Mouse (Mus musculus): ENCODE measurements at regions not wholly inside any gene's neighbourhood (a gene's known extent, or its start where the extent isn't known, plus 50 kb on each side); places are given as distances from the start of the nearest gene placed in this dataset.
"Not testable (repeated sequence)": the region's sequence is repeated elsewhere in the genome, so short reads cannot be mapped to it uniquely, and the experiment has no call there.

DNA sequence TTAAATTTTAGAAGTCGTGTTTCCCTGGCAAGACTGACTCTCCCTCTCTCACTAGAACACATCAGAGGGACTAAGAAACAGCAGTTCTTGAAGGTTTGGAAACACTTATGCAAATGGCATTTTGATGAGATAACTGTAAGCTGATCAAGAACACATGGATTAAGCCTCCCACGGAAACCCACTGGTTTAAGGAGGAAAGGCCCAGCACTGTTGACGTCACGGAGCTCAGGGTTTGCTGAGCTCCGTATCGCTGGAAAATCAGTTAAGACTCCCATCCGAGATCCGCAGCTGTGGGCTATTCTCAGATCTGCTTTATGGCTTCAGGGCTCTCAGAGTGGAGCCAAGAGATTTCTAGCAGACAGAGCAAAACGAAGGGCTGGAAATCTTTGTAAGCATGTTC lies 218.6 kb downstream of the Lyplal1 start:
- intact Hi-C loops (cut with DNase I): no loop called here

DNA sequence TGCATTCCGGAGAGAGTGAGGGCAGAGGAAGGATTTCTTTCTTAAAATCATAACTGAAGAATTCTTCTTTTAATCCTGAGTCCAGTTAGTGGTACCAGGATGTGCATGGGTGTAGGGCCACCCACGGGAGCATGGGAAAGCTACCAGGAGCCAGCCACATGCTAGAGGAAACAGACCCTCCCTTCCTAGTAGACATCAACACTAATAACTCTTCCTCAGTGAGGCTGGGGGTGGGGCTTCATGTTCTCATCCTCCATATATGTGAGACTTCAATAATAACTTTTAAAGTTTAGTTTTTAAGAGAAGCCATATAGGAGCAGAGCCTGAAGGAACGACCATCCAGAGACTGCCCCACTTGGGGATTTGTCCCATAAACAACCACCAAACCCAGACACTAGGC lies 216.8 kb downstream of the Lyplal1 start:
- DNase-seq (ENCODE audit: low spot score in 2 of 2): no peak
- intact Hi-C loops (cut with DNase I): no loop called here

More for the DNA sequence above, 218.6 kb downstream of the Lyplal1 start:
- DNase-seq (ENCODE audit: low spot score in 2 of 2): peak; percentile 28 to 44

DNA sequence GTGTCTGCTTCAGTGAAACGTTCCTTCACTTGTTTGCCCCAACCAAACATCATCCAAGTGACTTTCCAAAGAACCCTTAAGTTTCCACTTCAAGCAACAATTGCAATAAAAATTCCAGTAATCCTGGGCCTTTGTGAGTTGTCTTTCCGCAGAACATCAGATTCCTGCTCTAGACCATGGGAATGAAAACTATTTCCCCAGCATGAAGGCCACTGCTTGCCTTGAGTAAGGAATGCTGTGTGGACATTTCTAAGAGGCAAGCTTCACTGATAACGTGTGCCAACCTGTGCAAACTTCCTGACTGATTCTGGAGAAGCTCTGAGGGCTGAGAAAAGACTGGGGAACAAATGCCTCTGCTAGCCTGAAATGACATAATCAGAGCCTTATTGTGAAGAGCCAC lies 214.7 kb downstream of the Lyplal1 start:
- DNase-seq (ENCODE audit: low spot score in 2 of 2): no peak
- intact Hi-C loops (cut with DNase I): no loop called here

DNA sequence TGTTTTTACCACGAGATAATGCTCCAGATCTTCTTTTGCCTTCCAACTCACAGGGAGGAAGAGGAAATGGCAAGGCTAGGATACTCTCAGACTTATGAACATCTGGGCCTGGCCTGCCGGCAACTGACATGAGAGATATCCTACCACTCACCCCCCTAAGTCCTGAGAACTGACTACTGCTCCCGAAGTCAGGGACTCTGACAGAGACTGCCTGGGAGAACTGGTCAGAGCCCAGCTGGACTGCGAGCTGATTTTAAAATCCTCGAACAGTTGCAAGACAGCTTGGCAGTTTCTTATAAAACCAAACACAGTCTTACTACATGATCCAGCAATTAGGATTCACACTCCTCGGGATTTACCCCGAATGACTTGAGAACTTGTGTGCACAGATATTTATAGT lies 211.4 kb downstream of the Lyplal1 start:
- DNase-seq (ENCODE audit: low spot score in 2 of 2): no peak
- intact Hi-C loops (cut with DNase I): no loop called here

DNA sequence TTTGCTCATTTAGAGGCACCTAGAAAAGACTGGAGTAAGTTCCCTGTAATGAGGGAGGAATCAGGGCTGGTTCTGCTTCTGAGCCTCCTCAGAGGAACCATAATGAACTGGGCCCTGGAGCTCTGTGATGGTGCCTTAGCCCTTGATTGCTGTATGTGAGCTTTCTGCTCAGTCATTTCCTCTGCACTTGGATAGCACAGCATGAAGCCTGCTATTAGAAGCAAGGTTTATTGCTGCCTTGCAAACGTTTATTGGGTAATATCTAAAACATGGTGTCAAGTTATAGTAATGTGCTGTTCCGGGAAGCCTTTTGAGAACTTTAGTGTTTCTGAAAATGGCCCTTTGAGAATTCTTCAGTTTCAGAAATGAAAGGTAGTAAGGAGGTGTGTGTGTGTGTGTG lies 201.5 kb downstream of the Lyplal1 start:
- intact Hi-C loops (cut with DNase I): no loop called here
- no peak for DNase-seq (ENCODE audit: low spot score in 2 of 2)

DNA sequence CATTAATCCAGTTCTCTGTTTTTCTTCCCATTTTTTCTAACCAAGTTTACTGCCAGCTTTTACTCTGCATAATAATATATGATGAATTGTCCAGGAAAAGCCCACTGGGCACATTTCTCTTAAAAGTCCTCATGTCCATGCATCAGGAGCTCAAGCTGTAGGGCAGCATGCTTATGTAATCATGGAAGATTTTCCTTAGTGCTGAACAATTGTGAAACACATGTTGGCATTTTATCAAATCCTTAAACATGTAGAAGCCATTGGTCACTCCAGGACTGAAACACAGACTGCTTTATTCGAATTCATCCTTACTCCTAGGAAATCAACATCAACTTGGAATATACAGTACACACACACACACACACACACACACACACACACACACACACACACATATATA lies 198.4 kb downstream of the Lyplal1 start:
- no peak for DNase-seq (ENCODE audit: low spot score in 2 of 2)
- intact Hi-C loops (cut with DNase I): no loop called here

DNA sequence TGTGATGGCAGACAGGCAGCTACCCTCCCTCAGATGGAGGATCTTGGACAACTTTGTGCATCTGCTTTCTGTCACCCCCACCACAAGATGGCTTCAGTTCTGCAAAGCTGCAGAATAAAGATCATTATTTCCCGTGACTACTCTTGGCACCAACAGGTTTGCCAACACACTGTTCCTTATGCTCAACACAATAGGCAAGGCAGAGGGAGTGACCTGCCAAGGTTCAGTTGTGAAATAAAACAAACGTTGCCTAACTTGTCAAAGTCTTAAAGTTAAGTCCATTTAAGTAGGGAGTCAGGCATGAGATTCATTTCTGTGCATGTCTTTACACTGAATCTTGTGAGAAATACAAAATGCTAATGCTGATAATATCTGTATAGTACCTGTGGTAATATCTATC lies 193.4 kb downstream of the Lyplal1 start:
- no peak for DNase-seq (ENCODE audit: low spot score in 2 of 2)
- intact Hi-C loops (cut with DNase I): no loop called here

DNA sequence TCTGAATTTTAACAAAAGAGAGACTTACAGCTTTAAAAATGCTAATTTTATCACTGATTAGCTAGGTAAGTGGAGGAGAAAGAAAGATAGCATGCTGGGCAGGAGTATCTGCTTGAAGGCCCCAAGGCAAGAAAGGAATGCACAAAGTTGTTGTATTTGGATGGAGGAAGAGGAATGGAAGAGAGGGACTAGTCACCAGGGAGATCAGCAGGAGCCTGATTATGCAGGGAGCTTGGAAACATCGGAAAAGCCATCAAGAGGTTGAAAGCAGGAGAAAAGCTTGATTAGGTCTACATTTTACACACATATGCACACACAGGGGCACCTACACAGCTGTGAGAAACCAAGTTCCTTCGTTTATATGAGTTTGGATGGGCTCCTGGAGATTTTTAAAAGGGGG lies 188.1 kb downstream of the Lyplal1 start:
- intact Hi-C loops (cut with DNase I): no loop called here
- DNase-seq (ENCODE audit: low spot score in 2 of 2): no peak

DNA sequence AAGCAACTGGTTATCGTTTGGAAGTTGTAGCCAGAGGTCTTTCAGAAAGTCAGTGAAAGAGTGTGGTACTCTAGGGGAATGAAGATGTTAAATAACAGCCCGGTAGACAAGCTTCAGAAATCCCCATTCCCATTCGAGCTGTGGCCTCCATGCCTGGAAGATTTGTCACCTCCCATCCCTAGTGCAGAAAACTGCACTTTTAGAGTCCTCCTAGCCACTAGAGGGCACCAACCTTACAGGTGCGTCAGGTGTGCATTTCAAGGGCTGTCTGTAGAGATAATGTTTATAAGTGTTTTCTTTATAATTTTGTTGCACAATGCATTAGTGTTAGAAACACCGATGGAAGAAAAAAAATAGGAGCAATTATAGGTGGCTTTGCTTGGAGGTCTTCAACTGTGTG lies 187.3 kb downstream of the Lyplal1 start:
- DNase-seq (ENCODE audit: low spot score in 2 of 2): no peak
- intact Hi-C loops (cut with DNase I): no loop called here

DNA sequence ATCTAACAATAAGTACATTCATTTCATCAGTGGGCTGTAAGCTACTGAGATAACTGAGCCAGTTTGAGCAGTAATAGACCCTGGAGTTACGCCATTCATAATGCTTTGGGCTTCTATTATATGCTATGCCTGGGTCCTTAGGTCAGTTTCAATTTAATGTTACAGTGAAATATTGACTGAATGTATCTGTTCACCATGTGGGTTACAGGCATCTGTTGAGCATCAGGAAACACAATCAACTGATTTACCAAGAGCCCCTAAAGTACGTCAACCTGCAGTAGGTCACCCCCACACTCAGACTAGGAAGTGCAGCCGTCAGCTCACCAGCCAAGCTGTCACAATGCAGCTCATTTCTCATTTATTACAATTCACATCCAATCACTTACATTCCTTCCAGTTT lies 183.5 kb downstream of the Lyplal1 start:
- intact Hi-C loops (cut with DNase I): no loop called here
- DNase-seq (ENCODE audit: low spot score in 2 of 2): no peak

DNA sequence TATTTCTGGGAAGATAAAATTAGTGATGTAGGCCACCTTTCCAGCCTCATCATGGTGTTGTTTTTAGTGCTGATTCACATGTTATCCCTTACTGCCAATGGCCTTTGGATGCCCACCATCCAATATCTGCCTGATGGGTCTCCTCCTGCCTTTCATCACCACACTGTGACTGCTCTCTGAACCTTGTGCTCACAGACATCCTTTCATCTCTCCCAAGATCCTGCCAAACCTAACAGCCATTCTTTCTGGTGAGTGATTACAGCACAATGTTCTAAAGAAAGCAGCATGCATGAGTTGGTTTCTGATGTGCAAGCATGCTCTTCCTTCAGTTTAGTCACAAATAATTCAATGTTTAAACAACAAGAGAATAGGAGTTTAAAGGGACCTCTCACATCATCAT lies 180.1 kb downstream of the Lyplal1 start:
- no peak for DNase-seq (ENCODE audit: low spot score in 2 of 2)
- intact Hi-C loops (cut with DNase I): no loop called here

DNA sequence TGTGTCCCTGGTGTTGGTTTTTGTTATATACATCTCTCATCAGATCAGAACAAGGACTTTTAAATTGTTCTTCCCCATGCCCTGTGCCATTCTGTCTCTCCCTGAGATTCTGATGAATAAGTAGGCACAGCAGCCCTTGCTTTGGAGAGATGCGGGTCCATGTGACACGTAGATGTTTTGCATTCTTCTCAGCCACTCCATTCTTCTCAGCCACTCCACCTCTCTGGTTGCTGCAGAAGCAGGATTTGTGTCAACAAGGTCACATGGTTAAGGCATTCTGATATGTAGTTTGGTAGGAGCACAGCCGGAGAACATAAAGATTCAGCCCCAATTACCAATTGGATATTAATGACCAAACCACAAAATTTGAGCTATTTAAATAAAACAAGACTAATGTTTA lies 177.2 kb downstream of the Lyplal1 start:
- intact Hi-C loops (cut with DNase I): no loop called here

DNA sequence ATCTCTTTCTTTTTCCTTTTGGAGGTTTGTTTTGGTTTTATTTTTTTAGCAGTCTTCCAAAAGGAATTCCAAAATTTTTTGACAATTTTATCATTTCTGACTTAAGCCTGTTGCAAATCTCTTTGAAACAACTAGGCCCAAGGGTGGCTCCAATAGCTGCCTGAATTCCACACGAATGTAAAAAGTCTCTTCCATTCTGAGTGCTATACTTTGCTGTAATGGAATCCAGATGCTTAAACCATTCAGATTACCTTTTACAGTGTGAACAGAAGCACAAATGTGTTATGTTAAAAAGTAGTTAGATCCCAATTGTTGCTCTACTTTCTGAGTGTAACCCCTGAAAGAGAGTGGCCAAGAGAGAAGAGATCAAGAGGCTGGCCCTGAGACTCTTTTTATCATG lies 176.6 kb downstream of the Lyplal1 start:
- intact Hi-C loops (cut with DNase I): no loop called here

More for the DNA sequence above, 177.2 kb downstream of the Lyplal1 start:
- no peak for DNase-seq (ENCODE audit: low spot score in 2 of 2)

DNA sequence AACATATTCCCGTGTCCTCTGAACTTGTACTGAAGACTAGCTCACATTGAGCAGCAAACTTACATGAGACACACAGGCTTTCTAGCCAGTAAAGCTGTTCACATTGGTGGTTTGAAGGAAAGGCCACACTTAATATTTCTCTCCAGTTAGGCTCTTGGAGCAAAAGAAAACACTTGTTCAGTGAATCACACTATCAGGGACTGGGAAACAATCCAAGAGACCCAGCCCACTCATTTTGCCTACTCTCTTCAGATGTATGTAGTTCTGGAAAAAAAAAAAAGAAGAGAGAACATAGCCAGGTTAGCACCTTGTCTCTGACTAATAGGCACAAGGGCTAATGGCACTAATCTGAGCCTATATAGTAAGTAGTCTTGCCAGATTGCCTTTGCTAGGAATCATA lies 165.9 kb downstream of the Lyplal1 start:
- intact Hi-C loops (cut with DNase I): no loop called here
- peak; percentile 24 to 29 for DNase-seq (ENCODE audit: low spot score in 2 of 2)

More for the DNA sequence above, 176.6 kb downstream of the Lyplal1 start:
- DNase-seq (ENCODE audit: low spot score in 2 of 2): no peak

DNA sequence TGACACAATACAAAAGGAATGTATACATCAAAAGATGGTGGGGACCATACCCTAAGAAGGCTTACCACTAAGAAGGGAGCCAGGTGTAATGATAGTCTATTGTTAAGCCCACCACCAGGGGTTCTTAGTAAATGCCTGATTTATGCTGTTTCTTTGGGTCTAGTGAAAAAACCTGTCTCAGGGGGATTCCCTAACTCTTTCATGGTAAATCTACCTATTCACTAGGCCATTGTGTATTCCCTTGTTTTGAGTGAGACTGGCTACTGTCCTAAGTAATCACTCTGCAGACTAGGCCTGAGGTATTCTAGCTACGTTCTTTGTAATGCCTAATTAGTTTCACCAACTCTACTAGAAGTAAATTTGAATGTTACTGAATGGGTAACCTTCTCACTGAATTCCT lies 161.3 kb downstream of the Lyplal1 start:
- intact Hi-C loops (cut with DNase I); DNase-seq (ENCODE audit: low spot score in 2 of 2): not testable (repeated sequence)

DNA sequence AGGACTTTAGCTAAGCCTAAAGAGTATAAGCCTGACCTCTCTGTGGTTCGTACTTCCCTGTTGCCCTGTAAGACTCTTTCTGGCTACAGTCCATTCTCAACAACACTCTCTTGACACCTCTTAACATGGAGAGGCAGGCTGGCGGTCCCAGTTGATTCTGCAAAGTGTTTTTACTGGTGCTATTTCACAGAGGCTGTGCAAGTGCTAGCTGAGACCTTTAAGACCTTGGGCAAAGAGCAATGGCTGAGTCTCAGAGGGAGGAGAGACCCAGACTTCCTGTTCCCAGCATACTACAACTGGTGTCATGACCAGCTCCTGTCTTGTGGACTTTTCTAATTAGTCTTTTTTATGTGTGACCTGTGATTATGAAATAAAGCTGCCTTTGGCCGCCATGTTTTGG lies 159.6 kb downstream of the Lyplal1 start:
- DNase-seq (ENCODE audit: low spot score in 2 of 2): no peak
- intact Hi-C loops (cut with DNase I): no loop called here

DNA sequence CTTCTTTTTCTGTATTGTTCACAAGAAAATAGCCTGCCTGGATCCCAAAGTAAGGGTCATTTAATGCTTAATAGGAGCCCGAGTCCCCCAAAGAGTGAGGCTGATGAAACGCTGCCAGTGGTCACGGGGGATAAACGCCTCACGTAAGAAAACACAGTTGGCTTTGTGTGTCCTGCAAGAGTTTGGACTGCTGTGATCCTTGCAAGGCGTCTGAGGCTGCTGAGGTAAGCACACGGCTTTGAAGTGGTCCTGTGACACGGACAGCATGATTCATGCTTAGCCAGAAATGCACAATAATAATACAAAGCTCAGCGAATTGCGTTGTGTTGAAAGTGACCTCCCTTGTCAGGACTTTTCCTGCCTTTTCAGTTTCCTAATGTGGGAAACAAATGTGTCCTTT lies 158.8 kb downstream of the Lyplal1 start:
- no peak for DNase-seq (ENCODE audit: low spot score in 2 of 2)
- intact Hi-C loops (cut with DNase I): no loop called here

DNA sequence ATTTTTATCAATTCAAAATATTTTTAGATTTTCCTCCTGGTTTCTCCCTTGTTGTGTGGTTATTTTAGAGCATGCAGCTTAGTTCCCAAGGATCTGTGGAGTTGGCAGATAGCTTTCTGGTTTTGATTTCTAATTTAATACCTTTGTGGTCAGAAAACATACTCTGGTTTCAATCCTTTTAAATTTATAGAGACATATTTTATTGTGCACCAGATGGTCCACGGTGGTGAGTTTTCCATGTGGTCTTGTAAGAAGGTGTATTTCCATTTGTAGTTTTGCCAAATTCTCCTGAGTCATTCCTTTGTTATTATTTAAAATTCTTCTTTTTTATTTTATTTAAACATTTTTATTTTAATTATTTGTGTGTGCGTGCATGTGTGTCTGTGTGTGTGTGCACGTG lies 154.5 kb downstream of the Lyplal1 start:
- intact Hi-C loops (cut with DNase I): no loop called here
- no peak for DNase-seq (ENCODE audit: low spot score in 2 of 2)

DNA sequence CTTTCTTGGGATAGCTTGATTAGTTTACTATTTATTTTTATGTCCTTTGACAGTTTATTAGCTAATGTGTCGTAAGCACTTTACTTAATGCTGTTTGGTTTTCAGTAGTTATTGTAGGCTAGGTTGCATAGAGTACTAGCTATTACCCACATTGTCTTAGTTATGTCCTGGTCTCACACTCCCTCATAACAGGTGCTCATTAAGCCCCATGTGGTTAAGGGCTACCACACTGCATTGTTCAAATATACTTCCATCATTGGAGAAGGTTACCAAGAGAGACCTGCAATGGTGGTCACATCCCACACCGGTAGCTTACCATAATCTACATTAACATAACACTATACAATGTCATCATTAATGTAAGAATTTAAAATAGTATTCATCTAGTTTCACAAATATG lies 153.3 kb downstream of the Lyplal1 start:
- intact Hi-C loops (cut with DNase I): no loop called here
- DNase-seq (ENCODE audit: low spot score in 2 of 2): no peak

DNA sequence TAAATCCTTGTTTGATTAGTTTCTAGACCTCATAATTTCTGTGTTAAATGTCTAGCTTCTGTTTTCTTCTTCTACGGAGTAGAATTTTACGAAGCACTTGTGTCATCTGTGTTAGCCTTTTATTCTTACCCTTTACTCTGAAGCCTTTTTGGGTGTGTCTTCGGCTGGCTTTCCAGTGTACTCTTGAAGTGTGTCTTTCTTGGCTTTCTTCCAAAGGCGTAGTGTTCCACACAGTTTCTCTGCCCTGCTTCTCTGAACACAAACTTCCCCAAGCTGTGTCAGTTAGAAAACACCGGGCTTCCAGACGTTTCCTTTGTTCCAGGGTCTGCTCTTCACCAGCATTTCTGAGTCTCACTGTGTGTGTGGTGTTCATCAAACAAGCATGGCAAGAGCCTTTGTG lies 152.7 kb downstream of the Lyplal1 start:
- intact Hi-C loops (cut with DNase I): no loop called here
- DNase-seq (ENCODE audit: low spot score in 2 of 2): no peak

DNA sequence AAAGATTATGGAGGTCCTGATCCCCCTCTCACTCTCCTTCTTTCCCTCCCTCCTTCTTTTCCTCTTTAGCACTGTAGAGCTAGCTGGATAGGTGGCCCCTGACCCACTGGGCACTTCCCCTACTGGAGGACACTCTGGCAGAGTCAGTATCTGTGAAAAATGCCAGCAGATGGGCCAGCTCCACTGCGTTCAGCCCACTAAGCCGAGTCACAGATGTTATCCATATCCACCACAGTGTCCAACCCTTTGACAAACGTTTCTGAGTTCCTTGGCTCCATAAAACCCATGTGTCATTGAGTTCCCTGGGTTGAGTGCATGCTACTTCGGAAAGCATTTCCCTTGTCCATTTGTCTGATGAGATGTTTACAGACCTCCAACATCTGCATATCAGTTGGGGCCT lies 149.9 kb downstream of the Lyplal1 start:
- intact Hi-C loops (cut with DNase I): no loop called here
- DNase-seq (ENCODE audit: low spot score in 2 of 2): no peak

DNA sequence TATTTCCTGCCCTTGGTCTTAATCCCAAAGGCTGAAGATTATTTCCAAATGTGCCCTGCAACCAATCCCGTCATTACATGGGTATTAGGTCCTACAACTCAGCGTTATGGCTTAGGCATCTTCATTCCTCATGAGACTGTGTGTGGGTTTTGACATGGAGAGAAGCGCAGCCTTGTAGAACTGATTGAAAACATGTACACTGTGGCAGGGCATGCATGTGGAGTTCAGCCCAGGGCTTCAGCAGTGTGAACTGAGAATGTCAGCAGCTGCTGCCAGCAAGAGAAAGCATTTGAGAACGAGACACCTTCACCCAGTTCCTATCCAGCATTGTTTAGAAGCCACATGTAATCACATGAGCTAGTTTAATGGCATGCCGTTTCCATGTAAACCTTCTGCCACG lies 149.3 kb downstream of the Lyplal1 start:
- no peak for DNase-seq (ENCODE audit: low spot score in 2 of 2)
- intact Hi-C loops (cut with DNase I): no loop called here

DNA sequence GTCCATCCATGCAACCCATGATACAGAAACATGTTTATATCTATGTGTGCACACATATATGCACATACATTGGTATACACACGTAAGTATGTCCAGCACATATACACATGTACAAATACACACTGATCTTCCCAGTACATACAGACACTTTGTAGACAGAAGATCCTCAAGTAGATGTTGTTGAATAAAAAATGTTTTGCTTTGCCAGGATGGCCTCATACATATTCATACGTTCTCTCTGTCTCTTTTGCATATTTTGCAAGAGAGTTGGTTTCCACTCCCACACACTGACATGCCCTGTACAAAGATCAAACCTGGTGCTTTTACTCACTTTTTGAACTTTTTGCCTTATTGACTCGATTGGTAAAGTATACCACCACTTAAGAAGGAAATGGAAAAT lies 148.5 kb downstream of the Lyplal1 start:
- intact Hi-C loops (cut with DNase I): no loop called here
- no peak for DNase-seq (ENCODE audit: low spot score in 2 of 2)
